ENCODE assay signal across 10 mouse cellular contexts in genomic region chrX:9077699-9078098, GRCm38 (mm10). TPM values are rescaled to one million over a fixed set of nuclear protein-coding genes. Genes with fewer than 3 reads are reported as not detected.
DNase-seq lines count a peak whose midpoint lies in the region; ATAC-seq lines count a peak whose summit lies in the region.
"Not testable (repeated sequence)": the region's sequence is repeated elsewhere in the genome, so short reads cannot be mapped to it uniquely, and the experiment has no call there.
"Had no signal": no experiment of that assay in that cellular context is flagged by ENCODE, and none has a peak within 500 bp of the region (broad histone marks: within the 10 kb centered on the region; RNA-seq: fewer than 3 reads in every experiment).

No protein-coding gene starts in this region.

- H3K27me3 ChIP-seq in forebrain, embryonic 11.5 days (ENCODE audit: control insufficient read depth, insufficient read depth, low read length); limb, embryonic 10.5 days (ENCODE audit: low read depth, poor library complexity, severe bottlenecking); midbrain, embryonic 14.5 days (ENCODE audit: control insufficient read depth, insufficient read depth, low read length): not testable (repeated sequence)

- H3K4me1 ChIP-seq in forebrain, embryonic 11.5 days (replicated peaks; ENCODE audit: control insufficient read depth, insufficient read depth, low read length); limb, embryonic 10.5 days; midbrain, embryonic 14.5 days (ENCODE audit: control insufficient read depth, insufficient read depth, low read length): not testable (repeated sequence)

- not testable (repeated sequence) for H3K4me3 ChIP-seq in forebrain, embryonic 11.5 days (ENCODE audit: low read depth, low read length); limb, embryonic 10.5 days; midbrain, embryonic 14.5 days (replicated peaks; ENCODE audit: low read depth, low read length)

- ATAC-seq in forebrain, embryonic 11.5 days (replicated peaks; ENCODE audit: low FRiP score); midbrain, embryonic 14.5 days (ENCODE audit: low FRiP score, low TSS enrichment): not testable (repeated sequence)

- not testable (repeated sequence) for H3K4me2 ChIP-seq in forebrain, embryonic 11.5 days (ENCODE audit: low read depth, low read length, severe bottlenecking); midbrain, embryonic 14.5 days (ENCODE audit: low read length)

- 22% methylated on average over 6 of the region's 10 CpGs for WGBS in forebrain, embryonic 11.5 days
- WGBS in limb, embryonic 10.5 days, result 13% methylated on average over 9 of the region's 10 CpGs
- 11% methylated on average over 8 of the region's 10 CpGs for WGBS in midbrain, embryonic 14.5 days

- H3K36me3 ChIP-seq in forebrain, embryonic 11.5 days (ENCODE audit: control insufficient read depth, insufficient read depth, low read length); limb, embryonic 10.5 days; midbrain, embryonic 14.5 days (ENCODE audit: control insufficient read depth, insufficient read depth, low read length): not testable (repeated sequence)

- not testable (repeated sequence) for H3K27ac ChIP-seq in forebrain, embryonic 11.5 days (ENCODE audit: low read depth, low read length); limb, embryonic 10.5 days; midbrain, embryonic 14.5 days (replicated peaks; ENCODE audit: low read depth, low read length)

- DNase-seq in A20 (ENCODE audit: low read depth, low spot score), result peak; percentile 11
- DNase-seq in c-Kit-positive CD71-negative TER-119-negative erythroid progenitor cells, embryonic 14.5 days (ENCODE audit: low read depth), result peak; percentile 0
- DNase-seq in forebrain, embryonic 11.5 days (ENCODE audit: low spot score), result peak; percentile 52
- DNase-seq in heart, postnatal 10 days, result peak; percentile 35 to 74
- DNase-seq in kidney, postnatal 25 days, result peak; percentile 62 to 84
- DNase-seq in limb, embryonic 10.5 days (ENCODE audit: low spot score), result peak; percentile 31
- peak; percentile 9 for DNase-seq in midbrain, embryonic 14.5 days
- peak; percentile 23 for DNase-seq in spleen, adult 12 weeks (ENCODE audit: low spot score)

- intact Hi-C loops in heart, postnatal 10 days (cut with DNase I), result not testable (repeated sequence)

- H3K9ac ChIP-seq in forebrain, embryonic 11.5 days (ENCODE audit: low read length); midbrain, embryonic 14.5 days (replicated peaks; ENCODE audit: low read length): not testable (repeated sequence)

- not testable (repeated sequence) for H3K9me3 ChIP-seq in forebrain, embryonic 11.5 days (ENCODE audit: control insufficient read depth, low read length); limb, embryonic 10.5 days (replicated peaks); midbrain, embryonic 14.5 days (ENCODE audit: control insufficient read depth, low read length)

RNA-seq across cellular contexts. Expression of gene Fthl17f, which starts 14.9 kb away (rescaled TPM):
- polyA plus RNA-seq in forebrain, embryonic 11.5 days (2014; fragmentation: Nextera tagmentation; extraction: Ambion mirVana), result not detected in 2 replicates
- not detected for total RNA-seq in heart, postnatal 10 days (2021)
- not detected in 2 replicates for polyA plus RNA-seq in limb, embryonic 10.5 days (2016; fragmentation: Nextera tagmentation; extraction: Ambion mirVana)
- polyA plus RNA-seq in midbrain, embryonic 14.5 days (2014; fragmentation: Nextera tagmentation; extraction: Ambion mirVana), result not detected in 2 replicates
- polyA plus RNA-seq: gonadal fat pad, adult 2 months; limb, embryonic 14.5 days had no signal

RNA-seq across cellular contexts. Expression of gene 4930402K13Rik, which starts 26.7 kb away (rescaled TPM):
- polyA plus RNA-seq in forebrain, embryonic 11.5 days (2014; fragmentation: Nextera tagmentation; extraction: Ambion mirVana), result not detected in 2 replicates
- not detected for total RNA-seq in heart, postnatal 10 days (2021)
- polyA plus RNA-seq in limb, embryonic 10.5 days (2016; fragmentation: Nextera tagmentation; extraction: Ambion mirVana), result not detected in 2 replicates
- polyA plus RNA-seq in midbrain, embryonic 14.5 days (2014; fragmentation: Nextera tagmentation; extraction: Ambion mirVana), result not detected in 2 replicates
- polyA plus RNA-seq: gonadal fat pad, adult 2 months; limb, embryonic 14.5 days had no signal

RNA-seq across cellular contexts. Expression of gene Fthl17e, which starts 44.4 kb away (rescaled TPM):
- polyA plus RNA-seq in forebrain, embryonic 11.5 days (2014; fragmentation: Nextera tagmentation; extraction: Ambion mirVana), result not detected in 2 replicates
- total RNA-seq in heart, postnatal 10 days (2021), result not detected
- not detected in 2 replicates for polyA plus RNA-seq in limb, embryonic 10.5 days (2016; fragmentation: Nextera tagmentation; extraction: Ambion mirVana)
- polyA plus RNA-seq in midbrain, embryonic 14.5 days (2014; fragmentation: Nextera tagmentation; extraction: Ambion mirVana), result not detected in 2 replicates
- polyA plus RNA-seq: gonadal fat pad, adult 2 months; limb, embryonic 14.5 days had no signal

Comparison
In these comparisons a context has a peak if more than half of its experiments do, and no peak if none do; other contexts are left out.
1. DNase-seq: peak in every context shown above with its lines; median percentile 73 in kidney, postnatal 25 days; 54 in heart, postnatal 10 days; 52 in forebrain, embryonic 11.5 days; 31 in limb, embryonic 10.5 days; 23 in spleen, adult 12 weeks; 11 in A20; 9 in midbrain, embryonic 14.5 days; 0 in c-Kit-positive CD71-negative TER-119-negative erythroid progenitor cells, embryonic 14.5 days.